Mouse (Mus musculus) kidney, embryonic 14.5 days (tissue): Measurements from ENCODE around the gene Igf2bp2. TPM values are rescaled to one million over a fixed set of nuclear protein-coding genes. Genes with fewer than 3 reads are reported as not detected.

Source experiments
- ATAC-seq: fragments of 200-750 bp; cut with Nextera tagmentation; 2 replicates; pipeline ENCODE4 v1.8.0; 2017; ENCODE audit warnings: moderate number of reproducible peaks, mild to moderate bottlenecking, moderate TSS enrichment, moderate library complexity; ENCODE audit not compliant: low FRiP score, low TSS enrichment
- H3K27ac ChIP-seq: fragments of 300-500 bp; sonication (generic); 2 replicates; pipeline ENCODE4 v1.5.1; 2014; ENCODE audit warnings: low read depth, mild to moderate bottlenecking, low read length, moderate library complexity, mixed read lengths
- H3K27me3 ChIP-seq: fragments of 300-500 bp; sonication (generic); 2 replicates; pipeline ENCODE4 v1.6.1; 2014; ENCODE audit warnings: mild to moderate bottlenecking, low read length; ENCODE audit not compliant: control insufficient read depth, insufficient read depth
- H3K36me3 ChIP-seq: fragments of 300-500 bp; sonication (generic); 2 replicates; pipeline ENCODE4 v1.6.1; 2014; ENCODE audit warnings: low read length, mixed read lengths; ENCODE audit not compliant: control insufficient read depth, insufficient read depth
- H3K4me1 ChIP-seq: fragments of 300-500 bp; sonication (generic); 2 replicates; pipeline ENCODE4 v1.6.1; 2014; ENCODE audit warnings: low read length, mixed read lengths; ENCODE audit not compliant: control insufficient read depth, insufficient read depth
- H3K4me2 ChIP-seq: fragments of 300-500 bp; sonication (generic); replicated peaks from 2 replicates; pipeline ENCODE4 v1.6.1; 2014; ENCODE audit warnings: low read depth, mild to moderate bottlenecking, low read length
- H3K4me3 ChIP-seq: fragments of 300-500 bp; sonication (generic); 2 replicates; pipeline ENCODE4 v1.5.1; 2014; ENCODE audit warnings: mild to moderate bottlenecking, low read length
- H3K9ac ChIP-seq: fragments of 300-500 bp; sonication (generic); 2 replicates; pipeline ENCODE4 v1.6.1; 2014; ENCODE audit warnings: low read depth, mild to moderate bottlenecking, low read length, moderate library complexity
- H3K9me3 ChIP-seq: fragments of 300-500 bp; sonication (generic); 2 replicates; pipeline ENCODE4 v1.6.1; 2016; ENCODE audit warnings: low read length; ENCODE audit not compliant: control insufficient read depth
- WGBS: fragments of 180-500 bp; shearing (Covaris S2); extraction: QIAGEN DNeasy Blood & Tissue Kit; methylation state at CpG from one replicate; pipeline ENCODE4 v1.1.7; 2014; 5-methylcytosine and 5-hydroxymethylcytosine counted together
- polyA plus RNA-seq: library from polyadenylated mRNA; unstranded; fragments of >200 nt; fragmentation: Nextera tagmentation; extraction: Ambion mirVana; gene quantifications from 2 replicates; pipeline ENCODE4 v1.2.1, GENCODE M21; 2014

The Igf2bp2 gene
- polyA plus RNA-seq, 1 experiment from 2014 or later, result 135 TPM

- ATAC-seq, result no peak
- Histone ChIP-seq H3K4me1 (peaks cover 22% of the 10 kb centered on the region; the same call in 1 of the 2 replicates), H3K9me3 (no peaks in the 10 kb centered on the region), H3K36me3 (peaks cover 8% of the 10 kb centered on the region; the same call in 1 of the 2 replicates), H3K4me2 (no peak overlapping the region), H3K27ac (no peak overlapping the region), H3K4me3 (no peak overlapping the region), H3K27me3 (no peaks in the 10 kb centered on the region), H3K9ac (no peak overlapping the region)
- WGBS, result 88% methylated on average over 8 of the region's 8 CpGs
These were observed 42.0 kb downstream of the Igf2bp2 start for GRCm38 (mm10) chr16:22121109-22121508.

GRCm38 (mm10) chr16:22119524-22119923, 43.6 kb downstream of the Igf2bp2 start:
- no peak for ATAC-seq
- Histone ChIP-seq H3K9ac (no peak overlapping the region), H3K27ac (no peak overlapping the region), H3K4me3 (no peak overlapping the region), H3K4me2 (no peak overlapping the region), H3K4me1 (peaks cover 12% of the 10 kb centered on the region; the same call in 1 of the 2 replicates), H3K9me3 (no peaks in the 10 kb centered on the region), H3K27me3 (no peaks in the 10 kb centered on the region), H3K36me3 (peaks cover 8% of the 10 kb centered on the region; the same call in 1 of the 2 replicates)
- 94% methylated on average over 15 of the region's 15 CpGs for WGBS

- Histone ChIP-seq H3K4me2 (no peak overlapping the region), H3K36me3 (peaks cover 8% of the 10 kb centered on the region; the same call in 1 of the 2 replicates), H3K9ac (no peak overlapping the region), H3K9me3 (no peaks in the 10 kb centered on the region), H3K4me1 (peaks cover 6% of the 10 kb centered on the region; the same call in 1 of the 2 replicates), H3K27ac (no peak overlapping the region; the same call in 1 of the 2 replicates), H3K27me3 (no peaks in the 10 kb centered on the region), H3K4me3 (no peak overlapping the region)
- ATAC-seq, result no peak
- WGBS, result 66% methylated on average over 14 of the region's 14 CpGs
These were observed 44.2 kb downstream of the Igf2bp2 start for GRCm38 (mm10) chr16:22118716-22119501.

- no peak for ATAC-seq
- no peaks in the 10 kb centered on the region for H3K9me3 ChIP-seq
- WGBS, result 95% methylated on average over 4 of the region's 4 CpGs
- no peaks in the 10 kb centered on the region for H3K27me3 ChIP-seq
- 0 out of 2 replicates have a peak, but pooled peaks cover 4% of the 10 kb centered on the region for H3K4me1 ChIP-seq
- H3K27ac ChIP-seq, result no peak overlapping the region
- peaks cover 8% of the 10 kb centered on the region; the same call in 1 of the 2 replicates for H3K36me3 ChIP-seq
- H3K9ac ChIP-seq, result no peak overlapping the region
- no peak overlapping the region for H3K4me2 ChIP-seq
- H3K4me3 ChIP-seq, result no peak overlapping the region
These were observed 44.9 kb downstream of the Igf2bp2 start for GRCm38 (mm10) chr16:22118151-22118550.

GRCm38 (mm10) chr16:22116748-22117147, 46.4 kb downstream of the Igf2bp2 start:
- Histone ChIP-seq H3K4me2 (no peak overlapping the region), H3K4me3 (no peak overlapping the region), H3K27me3 (no peaks in the 10 kb centered on the region), H3K9me3 (no peaks in the 10 kb centered on the region), H3K4me1 (0 out of 2 replicates have a peak, but pooled peaks cover 4% of the 10 kb centered on the region), H3K36me3 (peaks cover 8% of the 10 kb centered on the region; the same call in 1 of the 2 replicates), H3K9ac (no peak overlapping the region), H3K27ac (no peak overlapping the region)
- ATAC-seq, result no peak
- WGBS, result 90% methylated on average over 4 of the region's 4 CpGs

GRCm38 (mm10) chr16:22116058-22116457, 47.0 kb downstream of the Igf2bp2 start:
- H3K36me3 ChIP-seq, result peaks cover 8% of the 10 kb centered on the region; the same call in 1 of the 2 replicates
- H3K4me3 ChIP-seq, result no peak overlapping the region
- 0 out of 2 replicates have a peak, but pooled peaks cover 4% of the 10 kb centered on the region for H3K4me1 ChIP-seq
- no peak for ATAC-seq
- no peak overlapping the region for H3K9ac ChIP-seq
- no peak overlapping the region for H3K4me2 ChIP-seq
- no peak overlapping the region for H3K27ac ChIP-seq
- H3K27me3 ChIP-seq, result no peaks in the 10 kb centered on the region
- no peaks in the 10 kb centered on the region for H3K9me3 ChIP-seq
- WGBS, result 47% methylated on average over 6 of the region's 6 CpGs

- no peak overlapping the region for H3K27ac ChIP-seq
- H3K27me3 ChIP-seq, result no peaks in the 10 kb centered on the region
These were observed 53.1 kb downstream of the Igf2bp2 start for GRCm38 (mm10) chr16:22110036-22110435.

GRCm38 (mm10) chr16:22109159-22109558, 53.9 kb downstream of the Igf2bp2 start:
- Histone ChIP-seq H3K9ac (no peak overlapping the region), H3K4me1 (0 out of 2 replicates have a peak, but pooled peaks cover 6% of the 10 kb centered on the region), H3K27me3 (no peaks in the 10 kb centered on the region), H3K27ac (no peak overlapping the region), H3K4me3 (no peak overlapping the region), H3K36me3 (no peaks in the 10 kb centered on the region), H3K9me3 (no peaks in the 10 kb centered on the region), H3K4me2 (no peak overlapping the region)
- 68% methylated on average over 4 of the region's 4 CpGs for WGBS
- no peak for ATAC-seq

More at GRCm38 (mm10) chr16:22110036-22110435, 53.1 kb downstream of the Igf2bp2 start:
- H3K9ac ChIP-seq, result no peak overlapping the region
- H3K4me2 ChIP-seq, result no peak overlapping the region
- 21% methylated on average over 1 of the region's 1 CpGs for WGBS
- H3K4me3 ChIP-seq, result no peak overlapping the region
- H3K4me1 ChIP-seq, result 0 out of 2 replicates have a peak, but pooled peaks cover 6% of the 10 kb centered on the region
- no peaks in the 10 kb centered on the region for H3K36me3 ChIP-seq
- ATAC-seq, result no peak
- no peaks in the 10 kb centered on the region for H3K9me3 ChIP-seq

- ATAC-seq, result no peak
- no peaks in the 10 kb centered on the region for H3K27me3 ChIP-seq
- H3K36me3 ChIP-seq, result no peaks in the 10 kb centered on the region
- WGBS, result 72% methylated on average over 7 of the region's 7 CpGs
- no peaks in the 10 kb centered on the region for H3K9me3 ChIP-seq
- no peak overlapping the region for H3K4me3 ChIP-seq
- no peak overlapping the region for H3K27ac ChIP-seq
- H3K9ac ChIP-seq, result no peak overlapping the region
- H3K4me2 ChIP-seq, result no peak overlapping the region
- H3K4me1 ChIP-seq, result 0 out of 2 replicates have a peak, but pooled peaks cover 6% of the 10 kb centered on the region
These were observed 55.1 kb downstream of the Igf2bp2 start for GRCm38 (mm10) chr16:22107897-22108516.
